Mouse (Mus musculus): Measurements from ENCODE around the gene Vmn1r52.
"Not testable (repeated sequence)": the region's sequence is repeated elsewhere in the genome, so short reads cannot be mapped to it uniquely, and the experiment has no call there.

The Vmn1r52 gene

DNA sequence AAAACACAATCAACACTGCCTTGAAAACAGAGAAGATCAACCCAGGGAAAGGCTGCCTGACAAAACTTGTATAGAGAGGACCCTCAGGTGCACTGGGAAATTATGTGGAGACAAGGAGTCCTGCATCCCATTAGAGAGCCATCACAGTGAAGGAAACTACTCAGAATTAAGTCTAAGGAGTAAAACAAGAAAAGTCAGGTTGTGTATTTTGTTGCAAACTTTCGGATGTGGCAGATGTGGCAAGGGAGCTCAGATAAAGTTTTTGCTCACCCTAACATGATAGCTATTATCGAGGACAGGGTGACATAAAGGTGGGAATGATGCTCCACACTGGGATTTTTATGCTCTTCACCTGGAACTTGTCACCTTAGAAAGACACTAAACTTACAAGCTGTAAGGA lies at the start of gene Vmn1r52:
Gene Vmn1r52 (plus strand): TSS at position 301 of the 400 bp plus-strand sequence.
- in situ Hi-C loops (cut with MseI, MboI): no loop called here

DNA sequence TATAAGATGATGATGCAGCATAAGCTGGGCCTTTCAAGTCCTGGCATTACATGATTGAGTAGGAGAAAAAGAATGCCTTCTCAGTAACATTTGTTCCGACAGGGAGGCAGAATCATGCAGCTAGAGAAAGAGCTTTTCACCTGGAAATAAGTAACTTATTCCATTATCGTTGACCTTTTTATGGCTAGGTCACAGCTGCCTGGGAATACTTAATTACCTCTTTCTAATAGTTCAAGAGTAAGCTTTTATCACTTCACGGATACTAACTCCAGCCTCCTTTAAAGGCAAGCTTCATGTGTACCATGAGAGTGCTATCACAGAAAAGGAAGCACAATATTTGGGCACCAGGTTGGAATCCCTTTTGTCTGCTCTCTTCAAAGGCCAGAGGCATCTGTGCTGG lies 14.5 kb upstream of the Vmn1r52 start:
- in situ Hi-C loops (cut with MseI, MboI): no loop called here

DNA sequence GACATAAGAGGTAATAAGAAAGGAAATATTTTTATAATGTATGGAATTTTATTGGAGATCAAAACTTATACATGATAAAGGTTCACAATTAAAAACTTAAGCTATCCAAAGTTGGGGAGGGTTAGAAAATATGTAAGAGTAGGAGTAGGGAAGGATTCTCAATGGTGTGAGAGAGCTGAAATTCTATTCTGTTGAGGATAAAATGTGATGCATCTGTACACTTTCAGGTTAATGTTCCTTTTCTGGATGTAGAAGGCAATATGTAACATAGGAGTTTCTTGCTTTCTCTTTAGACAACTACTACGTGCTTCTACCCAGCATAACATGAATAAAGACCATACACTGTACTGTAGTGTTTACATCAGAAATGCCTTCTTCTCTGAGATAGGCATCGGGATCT lies 27.9 kb downstream of the Vmn1r52 start, which contains the start of gene V1ra8:
Gene V1ra8 (plus strand): TSS at position 301 of the 400 bp plus-strand sequence.
- in situ Hi-C loops (cut with MseI, MboI): not testable (repeated sequence)

DNA sequence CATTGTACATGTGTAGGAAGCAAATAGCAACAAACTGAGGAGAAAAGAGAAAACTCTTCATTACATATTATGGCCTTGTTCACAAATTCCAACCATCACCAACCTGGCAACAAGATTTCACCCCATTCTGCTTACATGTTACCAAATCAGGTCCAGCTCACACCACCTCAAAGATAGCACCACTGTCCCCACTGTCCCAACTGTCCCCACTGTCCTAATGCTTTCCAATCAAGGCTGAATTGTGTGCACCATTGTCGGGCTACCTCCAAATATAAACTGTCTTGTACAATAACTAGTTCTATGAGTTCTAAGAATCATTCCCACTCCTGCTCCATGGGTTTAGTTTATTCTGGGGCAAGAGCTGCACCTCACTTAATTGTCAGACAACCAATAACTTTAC lies 49.7 kb downstream of the Vmn1r52 start, which contains the start of gene Vmn1r53:
Gene Vmn1r53 (minus strand): TSS at position 101 of the 400 bp plus-strand sequence.
- in situ Hi-C loops (cut with MseI, MboI): no loop called here

All from mouse trophoblast stem cell (cell line).